Comparison of ENCODE assay signal across 18 mouse cellular contexts in the genomic region with DNA sequence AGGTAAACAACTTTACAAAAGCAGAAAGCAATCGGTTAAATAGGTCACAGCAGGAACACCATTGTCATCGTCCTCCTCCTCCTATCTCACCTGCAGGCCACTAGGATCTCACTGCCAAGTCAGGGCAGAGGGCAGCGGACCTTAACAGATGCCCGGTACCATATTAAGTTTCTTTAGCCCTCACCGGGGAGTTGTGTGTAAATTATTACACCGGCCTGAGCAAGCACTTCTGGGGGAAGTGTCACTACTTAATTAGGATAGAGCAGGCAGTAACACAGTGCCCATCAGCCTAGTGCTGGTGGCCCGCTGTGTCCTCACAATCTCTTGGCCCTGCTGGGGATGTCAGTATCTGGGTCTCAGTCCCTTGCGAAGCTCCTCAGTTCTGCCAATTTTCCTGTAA. TPM values are rescaled to one million over a fixed set of nuclear protein-coding genes. Genes with fewer than 3 reads are reported as not detected.
DNase-seq lines count a peak whose midpoint lies in the region.
"Had no signal": no experiment of that assay in that cellular context is flagged by ENCODE, and none has a peak within 500 bp of the region (broad histone marks: within the 10 kb centered on the region; RNA-seq: fewer than 3 reads in every experiment).

No protein-coding gene starts in this region.

- peak; percentile 82 for DNase-seq in kidney, adult 11 months
- DNase-seq in kidney, adult 9 months = peak; percentile 90
- DNase-seq in kidney, postnatal 10 days = peak; percentile 54
- no peak for DNase-seq in left cerebral cortex, postnatal 4 days
- DNase-seq in gastrocnemius, postnatal 14 days = no peak
- DNase-seq in liver = no peak
- no peak for DNase-seq in frontal cortex, postnatal 36 days (ENCODE audit: low spot score in 2 of 2)
- DNase-seq: adrenal gland, postnatal 10 days; B cell, adult 2 months; cerebellum, adult 8-10 months; cerebellum, postnatal 25 days; gastrocnemius, postnatal 10 days; heart, postnatal 36 days; layer of hippocampus, postnatal 36 days; lung, embryonic 14.5 days; right cerebral cortex, adult 18-20 months; spleen, adult 18-20 months; thymus, postnatal 14 days had no signal

- intact Hi-C loops in left cerebral cortex, postnatal 4 days (cut with DNase I) = loop anchor here (10.0 kb wide), 1 partner anchor 92 kb away; no protein-coding TSS in a partner anchor
- intact Hi-C loops in gastrocnemius, postnatal 14 days (cut with DNase I; ENCODE audit: low total_unique reads) = no loop called here

RNA-seq across cellular contexts. Expression of a gene that starts 19.8 kb away (rescaled TPM):
- 100 to 1,000 TPM in 1 of 2 experiments, 10 to 100 TPM in 1; 90.2 to 100 TPM for total RNA-seq in left cerebral cortex, postnatal 4 days (2021)
- total RNA-seq in gastrocnemius, postnatal 14 days (2021) = 10 to 100 TPM; 19.2 to 24.1 TPM

RNA-seq across cellular contexts. Expression of a gene that starts 55.0 kb away (rescaled TPM):
- total RNA-seq in left cerebral cortex, postnatal 4 days (2021) = under 1 TPM; 0.64 to 0.70 TPM
- total RNA-seq in gastrocnemius, postnatal 14 days (2021) = under 1 TPM; 0.06 to 0.27 TPM
- total RNA-seq: layer of hippocampus, postnatal 36 days had no signal

Comparison
In these comparisons a context has a peak if more than half of its experiments do, and no peak if none do; other contexts are left out.
1. DNase-seq: peak in kidney, adult 11 months (single experiment), kidney, adult 9 months (single experiment) and kidney, postnatal 10 days (single experiment); none in left cerebral cortex, postnatal 4 days (single experiment), gastrocnemius, postnatal 14 days (single experiment), liver (single experiment) and frontal cortex, postnatal 36 days (0 of 2).